Mouse (Mus musculus) spleen, adult 2 months (tissue): Measurements from ENCODE around the gene Rnft1. TPM values are rescaled to one million over a fixed set of nuclear protein-coding genes. Genes with fewer than 3 reads are reported as not detected.

Experiments used
- DNase-seq, 2 experiments: peaks; one replicate each; pipeline versions ENCODE4 v3.0.0 to v3.0.0-alpha.2; 2012 to 2021; ENCODE audit warnings: low spot score in 2 of 2, low read depth in 1 of 2
- H3K27ac ChIP-seq: fragments of 200-500 bp; 2 replicates; pipeline ENCODE4 v1.5.1; 2012; ENCODE audit warnings: low read length, inconsistent platforms; ENCODE audit not compliant: insufficient read depth
- H3K27me3 ChIP-seq: fragments of 200-500 bp; 2 replicates; pipeline ENCODE4 v1.6.1; 2012; ENCODE audit warnings: mild to moderate bottlenecking, moderate library complexity, low read length, inconsistent platforms; ENCODE audit not compliant: control insufficient read depth, insufficient read depth
- H3K36me3 ChIP-seq: fragments of 200-500 bp; 2 replicates; pipeline ENCODE4 v1.6.1; 2012; ENCODE audit warnings: mild to moderate bottlenecking, low read length, inconsistent platforms; ENCODE audit not compliant: control insufficient read depth, insufficient read depth
- H3K4me1 ChIP-seq: fragments of 200-500 bp; 2 replicates; pipeline ENCODE4 v1.6.1; 2011; ENCODE audit warnings: inconsistent platforms; ENCODE audit not compliant: control insufficient read depth, insufficient read depth, insufficient read length
- H3K4me3 ChIP-seq: fragments of 200-500 bp; 2 replicates; pipeline ENCODE4 v1.5.1; 2011; ENCODE audit warnings: mild to moderate bottlenecking, inconsistent platforms; ENCODE audit not compliant: insufficient read depth, insufficient read length; ENCODE audit errors: extremely low read depth
- CTCF ChIP-seq: fragments of 200-500 bp; IDR thresholded peaks from 2 replicates; pipeline ENCODE4 v1.5.1; 2011; ENCODE audit warnings: mild to moderate bottlenecking, inconsistent platforms; ENCODE audit not compliant: insufficient read depth, insufficient read length, insufficient replicate concordance; ENCODE audit errors: extremely low read depth
- POLR2A ChIP-seq: fragments of 200-500 bp; IDR thresholded peaks from 2 replicates; pipeline ENCODE4 v1.6.1; 2011; ENCODE audit warnings: low read depth, low read length, inconsistent platforms
- WGBS: fragments of 180-500 bp; shearing (Covaris S2); methylation state at CpG from one replicate; pipeline ENCODE4 v1.1.7; 2018; 5-methylcytosine and 5-hydroxymethylcytosine counted together
- polyA plus RNA-seq: library from polyadenylated mRNA; depleted of rRNA; stranded (reverse); fragments of >200 nt; gene quantifications from 2 replicates; pipeline ENCODE4 v1.2.3, GENCODE M21; 2012

Rnft1 gene
- polyA plus RNA-seq, 1 experiment: 2.9 TPM

- DNase-seq: no peak
- Histone ChIP-seq H3K4me3 (no peak overlapping the region), H3K4me1 (peaks cover 3% of the 10 kb centered on the region; the same call in 1 of the 2 replicates), H3K27ac (no peak overlapping the region), H3K27me3 (no peaks in the 10 kb centered on the region), H3K36me3 (peaks cover 12% of the 10 kb centered on the region)
- TF ChIP-seq CTCF (no peak), POLR2A (no peak)
- 90% methylated on average over 5 of the region's 5 CpGs for WGBS
Measured at GRCm38 (mm10) chr11:86534201-86534910, 49.9 kb downstream of the Rnft1 start.

DNA sequence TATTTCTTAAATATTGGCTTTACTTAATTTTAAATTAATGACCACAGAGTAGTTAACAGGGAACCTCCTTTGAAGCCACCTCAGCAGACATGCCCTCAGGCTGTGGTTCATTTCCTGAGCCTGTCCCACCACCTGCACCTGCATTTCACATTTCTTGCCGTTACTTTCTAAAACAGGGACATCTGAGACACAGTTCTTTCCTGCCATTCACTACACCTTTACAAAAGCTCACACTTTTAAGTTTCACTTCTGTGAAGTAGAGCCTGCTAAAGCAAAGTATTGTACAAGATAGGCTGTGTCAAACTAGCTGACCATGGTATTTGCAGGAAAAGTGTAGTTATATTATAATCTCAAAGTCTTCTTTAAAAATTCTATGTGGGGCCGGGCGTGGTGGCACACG lies 54.3 kb downstream of the Rnft1 start:
- 60% methylated on average over 4 of the region's 4 CpGs for WGBS
- no peak overlapping the region for H3K27ac ChIP-seq
- DNase-seq: no peak

DNA sequence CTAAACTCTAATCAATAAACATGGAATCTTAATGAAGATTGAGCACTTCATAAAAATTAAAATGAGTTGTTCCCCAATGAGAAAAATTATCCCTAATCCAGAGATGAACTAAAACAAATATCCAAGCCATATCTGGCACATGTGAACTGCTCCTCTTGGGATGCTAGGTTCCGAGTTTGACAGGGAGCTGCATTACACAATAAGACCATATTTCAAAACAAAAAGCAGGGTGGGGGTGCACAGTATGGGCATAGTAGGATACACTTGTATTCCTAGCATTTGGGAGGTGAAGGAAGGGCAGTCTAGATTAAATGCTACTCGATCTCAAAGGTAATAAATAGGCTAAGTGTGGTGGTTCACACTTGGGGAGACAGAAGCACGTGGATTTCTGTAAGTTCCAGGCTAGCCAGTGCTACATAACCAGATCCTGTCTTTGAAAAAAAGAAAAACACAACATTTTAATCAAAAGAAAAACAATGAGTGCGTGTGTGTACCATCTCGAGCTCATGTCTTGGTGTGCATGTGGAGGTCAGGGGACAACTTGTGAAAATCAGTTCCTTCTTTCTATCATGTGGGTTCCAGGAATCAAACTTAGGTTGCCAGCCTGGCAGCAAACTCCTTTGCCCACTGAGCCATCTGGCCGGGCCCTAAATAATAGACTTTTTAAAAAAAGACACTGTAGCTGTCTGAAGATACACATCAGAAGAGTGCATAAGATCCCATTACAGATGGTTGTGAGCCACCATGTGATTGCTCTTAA lies 55.4 kb downstream of the Rnft1 start:
- H3K4me3 ChIP-seq: no peak overlapping the region
- TF ChIP-seq POLR2A (no peak), CTCF (no peak)
- no peak for DNase-seq
- no peaks in the 10 kb centered on the region for H3K27me3 ChIP-seq
- WGBS: 82% methylated on average over 6 of the region's 6 CpGs
- no peak overlapping the region for H3K27ac ChIP-seq
- H3K36me3 ChIP-seq: no peaks in the 10 kb centered on the region; the same call in 1 of the 2 replicates
- H3K4me1 ChIP-seq: peaks cover 3% of the 10 kb centered on the region

More for the DNA sequence above, 54.3 kb downstream of the Rnft1 start:
- peaks cover under 1% of the 10 kb centered on the region; the same call in 1 of the 2 replicates for H3K36me3 ChIP-seq
- no peak for TF ChIP-seq POLR2A
- no peak for TF ChIP-seq CTCF
- H3K27me3 ChIP-seq: no peaks in the 10 kb centered on the region
- H3K4me1 ChIP-seq: peaks cover 3% of the 10 kb centered on the region
- no peak overlapping the region for H3K4me3 ChIP-seq

- Histone ChIP-seq H3K27ac (no peak overlapping the region), H3K4me3 (no peak overlapping the region), H3K36me3 (no peaks in the 10 kb centered on the region; the same call in 1 of the 2 replicates), H3K27me3 (no peaks in the 10 kb centered on the region), H3K4me1 (peaks cover 3% of the 10 kb centered on the region)
- 79% methylated on average over 2 of the region's 2 CpGs for WGBS
- no peak for DNase-seq
- no peak for TF ChIP-seq POLR2A
- TF ChIP-seq CTCF: no peak
Measured at GRCm38 (mm10) chr11:86540476-86540845, 56.0 kb downstream of the Rnft1 start.

- Histone ChIP-seq H3K27ac (no peak overlapping the region), H3K36me3 (no peaks in the 10 kb centered on the region; the same call in 1 of the 2 replicates), H3K4me1 (peaks cover 5% of the 10 kb centered on the region), H3K27me3 (no peaks in the 10 kb centered on the region), H3K4me3 (no peak overlapping the region; the same call in 1 of the 2 replicates)
- no peak for DNase-seq
- TF ChIP-seq CTCF (no peak), POLR2A (no peak)
- 86% methylated on average over 1 of the region's 1 CpGs for WGBS
Measured at GRCm38 (mm10) chr11:86542851-86543250, 58.4 kb downstream of the Rnft1 start.

- Histone ChIP-seq H3K4me3 (peak overlapping the region; percentile 87), H3K4me1 (peaks cover 3% of the 10 kb centered on the region), H3K27ac (peak overlapping the region; percentile 78), H3K36me3 (peaks cover under 1% of the 10 kb centered on the region; the same call in 1 of the 2 replicates), H3K27me3 (no peaks in the 10 kb centered on the region)
- no peak for TF ChIP-seq POLR2A
- no peak for TF ChIP-seq CTCF
- under 1% methylated on average over 50 of the region's 50 CpGs for WGBS
- DNase-seq: peak in 1 of 2 experiments; percentile 32
Measured at GRCm38 (mm10) chr11:86543960-86544638, 59.6 kb downstream of the Rnft1 start.
